8 mouse cellular contexts compared by ENCODE assay signal in genomic region chr1:135670397-135671130, GRCm38 (mm10). TPM values are rescaled to one million over a fixed set of nuclear protein-coding genes. Genes with fewer than 3 reads are reported as not detected.
DNase-seq lines count a peak whose midpoint lies in the region; ATAC-seq and TF ChIP-seq lines count a peak whose summit lies in the region.

No protein-coding gene starts in this region.

- intact Hi-C loops in heart, postnatal 14 days (cut with DNase I), result loop anchor here (1.0 kb wide), 1 partner anchor 126 kb away; no protein-coding TSS in a partner anchor

- no peak overlapping the region for H3K4me3 ChIP-seq in ES-Bruce4 (ENCODE audit: low read depth, low read length)
- no peak overlapping the region for H3K4me3 ChIP-seq in forebrain, embryonic 14.5 days (ENCODE audit: low read depth, low read length)
- H3K4me3 ChIP-seq in liver, postnatal 0 days (ENCODE audit: low read depth, low read length), result no peak overlapping the region
- H3K4me3 ChIP-seq in neural tube, embryonic 14.5 days (ENCODE audit: low read depth, low read length), result no peak overlapping the region

- no peak overlapping the region for H3K9ac ChIP-seq in ES-Bruce4 (ENCODE audit: low read depth, poor library complexity, severe bottlenecking)
- H3K9ac ChIP-seq in forebrain, embryonic 14.5 days (ENCODE audit: low read length), result peak overlapping the region; percentile 47
- no peak overlapping the region for H3K9ac ChIP-seq in liver, postnatal 0 days (replicated peaks)
- peak overlapping the region; percentile 32 for H3K9ac ChIP-seq in neural tube, embryonic 14.5 days (replicated peaks; ENCODE audit: low read depth, low read length)

- no peaks in the 10 kb centered on the region for H3K36me3 ChIP-seq in ES-Bruce4 (ENCODE audit: control insufficient read depth, insufficient read depth, low read length, poor library complexity, severe bottlenecking)
- H3K36me3 ChIP-seq in forebrain, embryonic 14.5 days (ENCODE audit: control insufficient read depth, insufficient read depth, low read length), result no peaks in the 10 kb centered on the region
- no peaks in the 10 kb centered on the region for H3K36me3 ChIP-seq in liver, postnatal 0 days (replicated peaks; ENCODE audit: insufficient read depth, low read length)
- H3K36me3 ChIP-seq in neural tube, embryonic 14.5 days (ENCODE audit: control insufficient read depth, insufficient read depth, low read length), result no peaks in the 10 kb centered on the region

- 9% methylated on average over 13 of the region's 13 CpGs for WGBS in forebrain, embryonic 14.5 days
- WGBS in liver, postnatal 0 days (ENCODE audit: insufficient replicate concordance), result 10% methylated on average over 13 of the region's 13 CpGs
- 10% methylated on average over 13 of the region's 13 CpGs for WGBS in neural tube, embryonic 14.5 days

- no peaks in the 10 kb centered on the region for H3K9me3 ChIP-seq in ES-Bruce4 (replicated peaks; ENCODE audit: control insufficient read depth, insufficient read depth, low read length, poor library complexity, severe bottlenecking)
- H3K9me3 ChIP-seq in forebrain, embryonic 14.5 days (replicated peaks; ENCODE audit: control insufficient read depth, low read length), result no peaks in the 10 kb centered on the region
- H3K9me3 ChIP-seq in liver, postnatal 0 days (ENCODE audit: low read length), result no peaks in the 10 kb centered on the region
- no peaks in the 10 kb centered on the region for H3K9me3 ChIP-seq in neural tube, embryonic 14.5 days (ENCODE audit: control insufficient read depth, low read length)

- ATAC-seq in cerebellum, adult (ENCODE audit: insufficient number of reproducible peaks, low FRiP score, low TSS enrichment), result peak; percentile 70
- peak; percentile 92 for ATAC-seq in forebrain, embryonic 14.5 days
- ATAC-seq in liver, postnatal 0 days, result peak; percentile 47
- peak; percentile 86 for ATAC-seq in neural tube, embryonic 14.5 days (ENCODE audit: low read depth)

- peaks cover 7% of the 10 kb centered on the region for H3K4me1 ChIP-seq in ES-Bruce4 (ENCODE audit: control insufficient read depth, insufficient read depth, low read length)
- H3K4me1 ChIP-seq in forebrain, embryonic 14.5 days (ENCODE audit: control insufficient read depth, insufficient read depth, low read length), result peaks cover 8% of the 10 kb centered on the region
- peaks cover 3% of the 10 kb centered on the region; the same call in 1 of the 2 replicates for H3K4me1 ChIP-seq in liver, postnatal 0 days (ENCODE audit: insufficient read depth)
- H3K4me1 ChIP-seq in neural tube, embryonic 14.5 days (ENCODE audit: control insufficient read depth, insufficient read depth, low read length), result peaks cover 5% of the 10 kb centered on the region; the same call in 1 of the 2 replicates

- TF ChIP-seq EP300 in ES-Bruce4 (IDR thresholded peaks at IDR 0.05; ENCODE audit: insufficient read depth, low read depth, low read length), result 0 out of 2 replicates have a peak, but pooled peaks have one; percentile 60
- TF ChIP-seq EP300 in liver, postnatal 0 days (IDR thresholded peaks at IDR 0.05; ENCODE audit: low read depth), result no peak

- H3K27ac ChIP-seq in ES-Bruce4 (ENCODE audit: insufficient read depth, low read length), result no peak overlapping the region
- peak overlapping the region; percentile 35; the same call in 1 of the 2 replicates for H3K27ac ChIP-seq in forebrain, embryonic 14.5 days (ENCODE audit: low read depth, low read length)
- H3K27ac ChIP-seq in liver, postnatal 0 days (ENCODE audit: low read depth), result no peak overlapping the region
- H3K27ac ChIP-seq in neural tube, embryonic 14.5 days (ENCODE audit: low read depth, low read length), result no peak overlapping the region; the same call in 1 of the 2 replicates

- TF ChIP-seq CTCF in ES-Bruce4 (IDR thresholded peaks at IDR 0.05; ENCODE audit: low read depth, low read length), result peak; percentile 99
- peak; percentile 96 for TF ChIP-seq CTCF in liver, postnatal 0 days (IDR thresholded peaks at IDR 0.05; ENCODE audit: low read depth)

- peak; percentile 93 for DNase-seq in forebrain, embryonic 14.5 days (ENCODE audit: low spot score)
- peak; percentile 90 to 92 for DNase-seq in heart, postnatal 14 days
- DNase-seq in layer of hippocampus, adult 11-12 months (ENCODE audit: low spot score), result peak; percentile 85
- peak; percentile 78 for DNase-seq in liver, postnatal 0 days
- peak; percentile 76 for DNase-seq in testis, postnatal 14 days (ENCODE audit: low spot score)

- H3K4me2 ChIP-seq in forebrain, embryonic 14.5 days (ENCODE audit: low read length), result peak overlapping the region; percentile 22
- peak overlapping the region; percentile 13; the same call in 1 of the 2 replicates for H3K4me2 ChIP-seq in liver, postnatal 0 days (ENCODE audit: low read depth, low read length)
- peak overlapping the region; percentile 25; the same call in 1 of the 2 replicates for H3K4me2 ChIP-seq in neural tube, embryonic 14.5 days (ENCODE audit: low read depth, low read length)

- TF ChIP-seq POLR2A in ES-Bruce4 (IDR thresholded peaks at IDR 0.05; ENCODE audit: insufficient read depth, low read length), result no peak

- H3K27me3 ChIP-seq in ES-Bruce4 (ENCODE audit: control insufficient read depth, insufficient read depth, low read length, poor library complexity, severe bottlenecking), result no peaks in the 10 kb centered on the region
- H3K27me3 ChIP-seq in forebrain, embryonic 14.5 days (replicated peaks; ENCODE audit: control insufficient read depth, insufficient read depth, low read length), result no peaks in the 10 kb centered on the region
- no peaks in the 10 kb centered on the region for H3K27me3 ChIP-seq in liver, postnatal 0 days (ENCODE audit: insufficient read depth, low read length)
- H3K27me3 ChIP-seq in neural tube, embryonic 14.5 days (ENCODE audit: control insufficient read depth, insufficient read depth, low read length), result no peaks in the 10 kb centered on the region

RNA-seq across cellular contexts. Expression of gene Csrp1, which starts 49.3 kb away (rescaled TPM):
- polyA plus RNA-seq in ES-Bruce4 (2011; ENCODE audit: insufficient read depth, insufficient read length, low read depth, missing spikeins), result 178 and 190 TPM in 2 replicates
- polyA plus RNA-seq in forebrain, embryonic 14.5 days (2014; fragmentation: Nextera tagmentation; extraction: Ambion mirVana), result 22.3 and 24.9 TPM in 2 replicates
- total RNA-seq in heart, postnatal 14 days (2021), result 10 to 100 TPM; 60.3 to 66.0 TPM
- polyA plus RNA-seq in liver, postnatal 0 days (2015; fragmentation: Nextera tagmentation; extraction: Ambion mirVana), result 23.5 and 25.9 TPM in 2 replicates
- 11.7 and 17.9 TPM in 2 replicates for polyA plus RNA-seq in neural tube, embryonic 14.5 days (2014; fragmentation: Nextera tagmentation; extraction: Ambion mirVana)

Comparison
In these comparisons a context has a peak if more than half of its experiments do, and no peak if none do; other contexts are left out.
1. H3K9ac ChIP-seq: peak in forebrain, embryonic 14.5 days (single experiment) and neural tube, embryonic 14.5 days (single experiment); none in ES-Bruce4 (single experiment) and liver, postnatal 0 days (single experiment).
2. Peak in every context shown above with its lines, with median percentiles within 50 percentile points of each other: ATAC-seq, DNase-seq and H3K4me2 ChIP-seq.